34 mouse cellular contexts compared by ENCODE assay signal in the genomic region with DNA sequence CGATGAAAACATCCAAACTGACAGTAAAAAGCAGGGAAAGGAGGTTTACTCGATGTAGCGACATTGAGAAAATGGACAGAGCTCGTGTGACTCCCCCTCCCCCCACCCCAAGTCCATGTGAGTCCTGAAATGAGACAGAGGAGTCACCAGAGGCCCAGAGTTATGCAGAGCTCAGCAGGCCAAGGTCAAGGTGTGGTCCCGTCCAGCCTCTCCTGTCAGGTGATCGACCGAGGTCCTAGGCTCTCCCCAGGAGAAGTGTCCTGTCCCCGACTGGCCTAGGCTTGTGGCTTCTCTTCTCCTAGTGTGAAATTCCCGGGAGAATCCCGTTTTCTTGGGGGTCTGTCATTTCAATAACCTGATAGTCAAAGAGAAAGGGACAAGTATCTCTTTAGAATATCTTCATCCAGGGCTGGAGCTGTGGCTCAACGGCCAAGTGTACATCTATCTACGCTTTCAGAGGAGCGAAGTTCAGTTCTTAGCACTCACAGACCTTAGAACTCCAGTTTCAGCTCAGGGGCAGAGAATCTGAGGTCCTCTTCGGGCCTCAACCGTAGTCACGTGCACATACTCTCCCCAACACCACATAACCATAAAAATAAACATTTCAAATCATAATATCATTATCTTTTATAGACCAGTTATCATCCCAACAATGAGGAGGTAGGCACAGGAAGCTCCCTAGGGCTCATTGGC. TPM values are rescaled to one million over a fixed set of nuclear protein-coding genes. Genes with fewer than 3 reads are reported as not detected.
"Had no signal": no experiment of that assay in that cellular context is flagged by ENCODE, and none has a peak within 500 bp of the region (broad histone marks: within the 10 kb centered on the region; RNA-seq: fewer than 3 reads in every experiment).

No protein-coding gene starts in this region.

- H3K27me3 ChIP-seq: limb, embryonic 12.5 days had no signal

- H3K36me3 ChIP-seq: heart, embryonic 10.5 days; heart, embryonic 12.5 days; hindbrain, embryonic 12.5 days; limb, embryonic 10.5 days; limb, embryonic 12.5 days; liver, embryonic 13.5 days; liver, embryonic 15.5 days had no signal

- H3K9ac ChIP-seq: heart, embryonic 12.5 days; hindbrain, embryonic 12.5 days; hindbrain, embryonic 14.5 days; limb, embryonic 12.5 days; liver, embryonic 13.5 days; liver, embryonic 15.5 days had no signal

- H3K4me3 ChIP-seq: heart, embryonic 10.5 days; heart, embryonic 12.5 days; hindbrain, embryonic 12.5 days; layer of hippocampus, adult 2 months; left cerebral cortex, adult 2 months; limb, embryonic 10.5 days; limb, embryonic 12.5 days; liver, embryonic 13.5 days; liver, embryonic 15.5 days had no signal

- H3K4me1 ChIP-seq: heart, embryonic 10.5 days; heart, embryonic 12.5 days had no signal

- H3K4me2 ChIP-seq: heart, embryonic 12.5 days; hindbrain, embryonic 12.5 days; hindbrain, embryonic 14.5 days; limb, embryonic 12.5 days; liver, embryonic 11.5 days; liver, embryonic 13.5 days; liver, embryonic 15.5 days had no signal

- H3K9me3 ChIP-seq: heart, embryonic 10.5 days; heart, embryonic 12.5 days; hindbrain, embryonic 12.5 days; limb, embryonic 10.5 days; limb, embryonic 12.5 days; liver, embryonic 13.5 days; liver, embryonic 15.5 days had no signal

- H3K27ac ChIP-seq: heart, embryonic 10.5 days; hindbrain, embryonic 12.5 days; hindbrain, embryonic 14.5 days; layer of hippocampus, adult 2 months; left cerebral cortex, adult 2 months; limb, embryonic 10.5 days; limb, embryonic 12.5 days; liver, embryonic 13.5 days; liver, embryonic 15.5 days had no signal

- ATAC-seq: hindbrain, embryonic 16.5 days had no signal

- DNase-seq: gastrocnemius, postnatal 14 days; gastrocnemius, postnatal 36 days; heart, adult 18-20 months; heart, postnatal 10 days; kidney, adult 18-20 months; kidney, adult 8-10 months; kidney, postnatal 10 days; kidney, postnatal 25 days; kidney, postnatal 4 days; liver; liver, embryonic 13.5 days had no signal

RNA-seq across cellular contexts. Expression of gene Grifin, which starts 24.4 kb away (rescaled TPM):
- total RNA-seq: gastrocnemius, adult 18-20 months; gastrocnemius, adult 8-10 months; gastrocnemius, postnatal 14 days; gastrocnemius, postnatal 36 days; heart, adult 18-20 months; heart, adult 8-10 months; heart, postnatal 10 days; heart, postnatal 25 days; hematopoietic stem cell, adult 5-6 weeks; layer of hippocampus, adult 2 months; layer of hippocampus, postnatal 10 days; layer of hippocampus, postnatal 25 days; left cerebral cortex, adult 2 months; left cerebral cortex, postnatal 14 days had no signal
- polyA plus RNA-seq: gonadal fat pad, adult 2 months; heart, embryonic 10.5 days; heart, embryonic 14.5 days; hindbrain, embryonic 12.5 days; hindbrain, embryonic 14.5 days; intestine, embryonic 14.5 days; kidney, embryonic 14.5 days; limb, embryonic 10.5 days had no signal
